Mouse (Mus musculus): ENCODE measurements around the gene Olfr1271.
"Not testable (repeated sequence)": the region's sequence is repeated elsewhere in the genome, so short reads cannot be mapped to it uniquely, and the experiment has no call there.

Gene Olfr1271

DNA sequence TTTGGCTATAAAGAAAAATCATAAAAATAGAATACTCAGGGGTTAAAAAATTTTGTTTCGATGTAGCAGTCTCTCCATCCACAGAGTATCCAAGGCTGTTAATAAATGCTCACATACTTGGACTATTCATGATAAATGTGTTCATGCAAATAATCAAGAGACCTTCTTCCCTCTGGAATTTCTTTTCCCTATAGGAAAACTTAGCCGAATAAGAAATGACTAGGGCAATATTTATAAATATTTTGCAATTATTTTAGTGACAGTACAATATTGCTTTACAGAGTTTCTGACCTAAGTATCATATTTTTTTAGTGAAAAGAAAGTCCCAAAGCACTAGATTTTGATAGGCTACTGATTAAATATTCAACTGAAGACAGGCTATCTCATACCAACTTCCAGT, at the start of gene Olfr1271:
Olfr1271 (minus strand) TSS at position 101 of the 400 bp plus-strand sequence.
- DNase-seq (ENCODE audit: low read depth) = no peak

DNA sequence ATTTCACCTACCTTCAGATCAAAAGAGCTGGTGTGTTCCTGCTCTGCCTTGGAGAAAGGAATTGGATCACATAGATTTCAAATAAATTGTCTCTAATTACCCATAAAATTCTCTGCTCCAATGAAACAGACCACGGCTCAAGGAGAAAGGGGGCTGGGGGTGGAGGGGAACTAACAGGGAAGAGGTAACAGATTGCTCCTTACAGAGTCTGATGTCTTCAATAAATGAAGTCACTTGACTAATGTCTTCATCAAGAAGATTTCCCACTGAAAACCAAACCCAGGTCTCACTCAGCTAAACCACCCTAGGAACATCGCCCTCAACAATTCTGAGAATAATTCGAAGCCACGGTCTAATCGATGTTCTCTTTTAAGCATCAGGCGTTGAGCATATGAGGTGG, 21.9 kb upstream of the Olfr1271 start, which contains the start of gene Olfr1272:
Olfr1272 (minus strand) TSS at position 101 of the 400 bp plus-strand sequence.
- DNase-seq (ENCODE audit: low read depth) = no peak

DNA sequence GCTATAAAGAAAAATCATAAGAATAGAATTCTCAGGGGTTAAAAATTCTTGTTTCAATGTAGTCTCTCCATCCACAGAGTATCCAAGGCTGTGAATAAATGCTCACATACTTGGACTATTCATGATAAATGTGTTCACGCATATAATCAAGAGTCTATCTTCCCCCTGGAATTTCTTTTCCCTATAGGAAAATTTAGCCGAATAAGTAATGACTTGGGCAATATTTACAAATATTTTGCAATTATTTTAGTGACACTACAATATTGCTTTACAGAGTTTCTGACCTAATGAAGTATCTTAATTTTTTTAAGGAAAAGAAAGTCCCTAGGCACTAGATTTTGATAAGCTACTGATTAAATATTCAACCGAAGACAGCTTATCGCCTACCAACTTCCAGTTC, 13.3 kb downstream of the Olfr1271 start, which contains the start of gene Olfr142:
Olfr142 (minus strand) TSS at position 101 of the 400 bp plus-strand sequence.
- no peak for DNase-seq (ENCODE audit: low read depth)

DNA sequence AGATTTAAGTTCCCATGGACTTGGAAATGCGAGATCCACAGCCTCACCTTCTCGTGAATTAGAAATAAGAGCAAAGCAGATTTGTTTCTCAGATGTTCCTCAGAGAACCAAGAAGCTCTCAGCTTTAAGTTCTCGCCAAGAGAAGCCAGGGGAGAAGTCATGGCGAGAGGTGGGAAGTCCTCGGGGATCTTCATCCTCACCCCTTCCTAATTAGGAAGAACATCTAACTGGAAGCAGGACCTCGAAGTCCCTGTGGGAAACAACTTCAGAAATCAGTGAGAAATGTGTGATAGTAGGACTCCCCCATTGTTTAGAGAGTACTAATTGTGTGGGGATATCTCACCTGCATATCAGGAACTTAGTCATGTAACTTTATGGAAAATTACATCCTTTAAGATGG, 46.4 kb downstream of the Olfr1271 start, which contains the start of gene Olfr1506:
Olfr1506 (minus strand) TSS at position 101 of the 400 bp plus-strand sequence.
- DNase-seq (ENCODE audit: low read depth) = not testable (repeated sequence)
